Mouse (Mus musculus) embryonic stem cell, embryonic (primary cell): Measurements from ENCODE around the gene Slxl1.
"Not testable (repeated sequence)": the region's sequence is repeated elsewhere in the genome, so short reads cannot be mapped to it uniquely, and the experiment has no call there.

ENCODE experiments used
- CTCF ChIA-PET, 4 experiments: fragments of 300-600 bp in 2 of 4; fragments of 350-600 bp in 2 of 4; sonication (Branson Sonifier 250); formaldehyde crosslinking; loops; one replicate each; lab custom pipeline; 2022; ENCODE audit warnings: inconsistent platforms in 2 of 4; lab: Charles Lee
- POLR2A ChIA-PET, 4 experiments: fragments of 300-600 bp in 2 of 4; fragments of 350-600 bp in 2 of 4; sonication (Branson Sonifier 250); formaldehyde crosslinking; loops; one replicate each; lab custom pipeline; 2022; ENCODE audit warnings: antibody characterized with exemption in 4 of 4, inconsistent platforms in 1 of 4; lab: Charles Lee

The Slxl1 gene

GRCm38 (mm10) chrX:55226576-55226975, at the start of gene Slxl1:
TSS of gene Slxl1 (plus strand) at chrX:55226876.
- POLR2A ChIA-PET, CTCF ChIA-PET: not testable (repeated sequence)
